Mouse (Mus musculus) liver, postnatal 0 days (tissue): ENCODE measurements around the gene Slc44a5.

Source experiments
- CTCF ChIP-seq: sonication (generic); IDR thresholded peaks from 2 replicates; pipeline ENCODE4 v1.5.1; 2016; ENCODE audit warnings: antibody characterized with exemption, low read depth
- EP300 ChIP-seq: IDR thresholded peaks from 2 replicates; pipeline ENCODE4 v1.6.1; 2016; ENCODE audit warnings: antibody characterized with exemption, low read depth, mild to moderate bottlenecking

DNA sequence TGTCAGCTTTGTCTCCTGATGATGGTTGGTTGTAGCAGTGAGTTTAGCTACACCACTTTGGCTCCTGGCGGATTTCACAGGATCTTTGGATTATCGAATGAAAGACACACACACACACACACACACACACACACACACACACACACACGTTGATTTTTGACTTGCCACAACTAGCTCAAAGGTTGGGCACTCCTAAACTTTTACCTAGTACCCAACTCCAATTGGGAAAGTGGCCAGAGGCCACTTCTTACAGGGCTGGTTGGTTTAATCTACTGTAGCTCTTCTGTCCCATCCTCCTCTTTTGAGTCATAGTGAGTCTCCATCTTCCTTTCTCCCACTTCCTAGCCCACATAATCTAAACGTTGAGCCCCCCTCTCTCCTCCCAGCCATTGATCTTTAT, 26.0 kb upstream of the Slc44a5 start:
- TF ChIP-seq CTCF (no peak), EP300 (no peak)
